Mouse (Mus musculus): Measurements from ENCODE around the gene 4933427D14Rik. TPM values are rescaled to one million over a fixed set of nuclear protein-coding genes. Genes with fewer than 3 reads are reported as not detected.

4933427D14Rik gene
- polyA plus RNA-seq (2016; fragmentation: Nextera tagmentation; extraction: Ambion mirVana) = 20.8 and 25.7 TPM in 2 replicates

DNA sequence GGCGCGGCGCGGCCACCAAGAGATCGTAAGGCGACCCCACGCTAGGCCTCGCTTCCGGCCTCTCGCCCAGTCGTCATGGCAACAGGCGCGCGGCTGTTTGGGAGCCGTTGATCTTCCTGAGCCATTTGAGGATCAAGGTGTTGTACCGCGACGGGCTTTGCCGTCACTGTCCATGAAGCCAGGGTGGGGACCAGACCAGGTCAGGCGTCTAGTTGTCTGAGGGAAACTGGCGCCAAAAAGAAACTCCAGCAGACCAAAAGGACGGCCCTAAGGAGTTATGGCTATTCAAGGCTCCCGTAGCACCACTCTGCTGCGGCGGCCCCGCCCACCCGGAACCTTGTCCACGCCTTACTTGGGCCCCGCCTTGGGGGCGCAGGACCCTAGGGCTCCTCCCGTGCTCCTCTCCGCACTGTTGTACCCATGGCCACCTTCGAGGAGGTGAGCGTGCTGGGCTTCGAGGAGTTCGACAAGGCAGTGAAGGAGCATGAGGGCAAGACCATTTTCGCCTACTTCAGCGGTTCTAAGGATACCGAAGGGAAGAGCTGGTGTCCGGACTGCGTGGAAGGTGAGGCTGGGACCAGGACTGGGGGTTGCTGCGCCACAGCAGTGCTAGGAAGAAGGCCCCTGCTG lies at the start of gene 4933427D14Rik, which contains the start of gene Txndc17:
4933427D14Rik (minus strand) TSS at position 256 of the 630 bp plus-strand sequence.
Txndc17 (plus strand) TSS at position 344 of the 630 bp plus-strand sequence.
- WGBS = under 1% methylated on average over 42 of the region's 42 CpGs
- ATAC-seq (ENCODE audit: low FRiP score) = peak; percentile 92
- peaks cover 42% of the 10 kb centered on the region for H3K4me1 ChIP-seq

DNA sequence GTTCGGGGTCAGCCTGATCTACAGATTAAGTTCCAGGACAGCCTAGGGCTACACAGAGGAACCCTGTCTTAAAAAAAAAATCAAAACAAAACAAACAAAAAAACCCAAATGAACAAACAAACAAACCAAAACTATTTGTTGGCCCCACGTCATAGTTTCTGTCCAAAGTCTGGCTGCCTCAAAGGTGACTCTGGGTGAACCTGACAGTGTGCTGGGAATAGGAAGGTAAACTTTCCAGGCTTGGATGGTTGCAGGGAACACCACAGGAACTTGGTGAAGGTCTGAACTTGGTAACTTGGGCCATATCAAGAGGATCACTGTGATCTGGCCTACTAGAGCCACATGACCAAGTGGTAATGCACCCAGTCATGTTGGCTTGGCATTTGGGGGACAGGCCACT lies 49.2 kb upstream of the 4933427D14Rik start:
- Histone ChIP-seq H3K4me2 (no peak overlapping the region), H3K27me3 (no peaks in the 10 kb centered on the region), H3K9me3 (no peaks in the 10 kb centered on the region), H3K27ac (no peak overlapping the region), H3K4me3 (replicated peaks) (no peak overlapping the region), H3K9ac (no peak overlapping the region), H3K36me3 (replicated peaks) (no peaks in the 10 kb centered on the region), H3K4me1 (no peaks in the 10 kb centered on the region)
- ATAC-seq (ENCODE audit: low FRiP score) = no peak
- WGBS = 83% methylated on average over 2 of the region's 2 CpGs

More for the DNA sequence above, at the start of gene 4933427D14Rik, which contains the start of gene Txndc17:
- Histone ChIP-seq H3K4me2 (peak within 1 kb of the TSS; percentile 94), H3K4me3 (replicated peaks) (peak within 1 kb of the TSS; percentile 87), H3K27ac (peak within 1 kb of the TSS; percentile 71), H3K9me3 (no peaks in the 10 kb centered on the region), H3K36me3 (replicated peaks) (peaks cover 28% of the 10 kb centered on the region), H3K9ac (peak within 1 kb of the TSS; percentile 88), H3K27me3 (no peaks in the 10 kb centered on the region)

DNA sequence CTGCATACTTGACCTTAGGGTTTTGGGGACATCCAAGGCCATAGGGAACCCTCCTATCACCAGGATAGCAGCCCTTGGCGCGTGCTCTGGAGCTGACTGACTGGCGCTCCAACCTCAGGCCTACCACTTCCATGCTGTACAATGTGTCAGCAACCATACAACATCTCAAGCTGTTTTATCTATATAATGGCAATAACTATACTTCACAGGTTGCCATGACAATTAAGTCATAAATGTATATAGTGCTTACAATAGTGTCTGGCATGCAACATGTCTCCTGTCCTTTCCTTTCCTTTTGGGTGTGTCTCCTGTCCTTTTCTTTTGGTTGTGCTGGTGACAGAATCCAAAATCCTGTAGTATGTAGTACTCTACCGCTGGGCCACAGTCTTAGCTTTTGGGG lies 48.4 kb upstream of the 4933427D14Rik start:
- 93% methylated on average over 4 of the region's 4 CpGs for WGBS

DNA sequence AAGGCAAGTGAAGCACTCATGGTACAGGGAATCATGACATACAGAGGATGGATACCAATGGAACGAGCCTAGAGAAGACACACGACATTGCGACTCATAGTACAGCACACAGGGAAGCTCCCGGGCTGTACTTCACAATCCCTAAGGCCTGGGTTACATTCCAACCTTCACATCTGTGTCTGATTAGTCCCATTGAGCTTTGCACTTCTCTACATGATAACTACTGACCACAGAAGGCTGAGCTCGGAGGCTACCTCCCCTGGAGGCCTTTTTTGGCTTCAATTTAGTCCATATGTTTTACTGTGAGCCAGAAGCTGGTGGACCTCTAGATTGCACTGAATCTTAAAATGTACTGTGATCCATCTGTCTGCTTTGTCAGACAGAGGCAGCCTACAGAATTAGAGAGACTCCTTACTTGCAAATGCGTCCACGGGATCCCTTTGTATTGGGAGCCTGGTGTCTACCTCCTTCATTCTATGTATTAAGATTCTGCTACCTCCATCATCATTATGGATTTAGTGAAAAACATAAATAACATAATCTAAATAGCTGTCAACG lies 38.0 kb upstream of the 4933427D14Rik start:
- no peak for ATAC-seq (ENCODE audit: low FRiP score)
- H3K4me3 ChIP-seq (replicated peaks) = no peak overlapping the region
- H3K4me1 ChIP-seq = no peaks in the 10 kb centered on the region
- 83% methylated on average over 8 of the region's 8 CpGs for WGBS
- peaks cover 8% of the 10 kb centered on the region; the same call in 1 of the 2 replicates for H3K27me3 ChIP-seq
- H3K9ac ChIP-seq = no peak overlapping the region
- H3K9me3 ChIP-seq = no peaks in the 10 kb centered on the region
- no peaks in the 10 kb centered on the region for H3K36me3 ChIP-seq (replicated peaks)
- no peak overlapping the region for H3K27ac ChIP-seq
- H3K4me2 ChIP-seq = no peak overlapping the region

More for the DNA sequence above, 48.4 kb upstream of the 4933427D14Rik start:
- no peak overlapping the region for H3K27ac ChIP-seq
- H3K4me2 ChIP-seq = no peak overlapping the region
- H3K4me1 ChIP-seq = no peaks in the 10 kb centered on the region
- H3K27me3 ChIP-seq = no peaks in the 10 kb centered on the region
- no peaks in the 10 kb centered on the region for H3K36me3 ChIP-seq (replicated peaks)
- no peaks in the 10 kb centered on the region for H3K9me3 ChIP-seq
- H3K9ac ChIP-seq = no peak overlapping the region
- no peak for ATAC-seq (ENCODE audit: low FRiP score)
- H3K4me3 ChIP-seq (replicated peaks) = no peak overlapping the region

DNA sequence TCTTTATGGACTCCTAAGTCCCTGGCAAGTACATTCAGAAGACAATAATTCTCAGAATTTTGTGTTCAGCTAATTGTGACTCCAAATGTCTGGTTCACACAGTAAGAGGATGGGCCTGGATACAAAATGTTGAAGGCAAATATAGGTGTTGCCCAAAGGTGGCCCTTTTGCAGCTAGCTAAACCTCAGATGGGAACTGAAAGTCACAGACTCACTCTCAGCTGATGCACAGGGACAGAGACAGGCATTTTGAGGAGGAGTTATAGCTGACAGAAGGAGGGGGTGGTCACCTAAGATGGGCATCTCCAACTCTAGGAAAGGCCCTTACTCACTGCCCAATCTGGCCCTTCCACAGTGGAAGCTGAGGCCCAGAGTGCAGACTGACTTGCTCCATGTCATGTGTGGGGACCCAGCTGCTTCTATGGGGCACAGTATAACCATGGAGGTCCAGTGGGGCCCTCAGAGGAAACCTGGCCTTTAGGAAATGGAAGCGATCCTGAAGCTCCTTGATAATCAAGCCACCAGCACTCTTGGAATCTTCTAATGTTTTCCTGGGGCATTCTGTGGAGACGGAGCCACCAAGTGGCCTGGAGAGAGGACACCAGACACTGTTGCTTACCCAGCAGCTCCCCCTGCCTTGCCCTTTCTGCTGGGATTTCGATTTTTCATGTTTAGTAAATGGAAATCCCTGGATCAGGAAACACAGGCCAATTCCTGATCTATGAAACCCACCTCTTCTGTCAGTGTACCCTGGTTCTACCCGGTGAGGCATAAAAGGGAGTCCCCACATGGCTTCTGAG lies 33.0 kb upstream of the 4933427D14Rik start:
- Histone ChIP-seq H3K27ac (no peak overlapping the region), H3K9me3 (no peaks in the 10 kb centered on the region), H3K27me3 (no peaks in the 10 kb centered on the region), H3K4me2 (no peak overlapping the region), H3K36me3 (replicated peaks) (no peaks in the 10 kb centered on the region), H3K9ac (no peak overlapping the region), H3K4me1 (no peaks in the 10 kb centered on the region), H3K4me3 (replicated peaks) (no peak overlapping the region)
- WGBS = 81% methylated on average over 4 of the region's 4 CpGs
- ATAC-seq (ENCODE audit: low FRiP score) = no peak

DNA sequence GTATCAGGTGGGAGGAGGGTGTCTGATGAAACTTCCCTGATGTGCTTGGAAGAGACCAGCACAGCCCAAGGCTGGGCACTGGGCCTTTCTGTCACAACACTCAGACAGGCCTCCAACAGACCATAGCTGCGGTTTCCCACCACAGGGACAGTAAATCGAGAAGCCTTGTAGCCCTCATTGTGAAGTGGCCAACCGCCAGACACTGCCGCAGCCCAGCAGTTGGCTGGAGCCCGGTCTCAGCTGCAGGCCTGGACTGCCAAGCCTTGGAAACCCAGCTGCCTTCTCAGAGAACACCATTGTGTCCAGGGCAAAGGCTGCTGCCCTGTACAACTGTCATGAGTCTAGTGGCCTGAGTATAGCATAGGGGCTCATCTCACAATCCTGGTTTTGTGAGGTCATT lies 26.8 kb upstream of the 4933427D14Rik start:
- H3K4me3 ChIP-seq (replicated peaks) = no peak overlapping the region
- no peaks in the 10 kb centered on the region for H3K4me1 ChIP-seq
- 74% methylated on average over 5 of the region's 5 CpGs for WGBS
- H3K36me3 ChIP-seq (replicated peaks) = no peaks in the 10 kb centered on the region
- no peak overlapping the region for H3K27ac ChIP-seq
- no peaks in the 10 kb centered on the region for H3K27me3 ChIP-seq
- no peaks in the 10 kb centered on the region for H3K9me3 ChIP-seq
- H3K4me2 ChIP-seq = no peak overlapping the region
- H3K9ac ChIP-seq = no peak overlapping the region
- ATAC-seq (ENCODE audit: low FRiP score) = no peak

DNA sequence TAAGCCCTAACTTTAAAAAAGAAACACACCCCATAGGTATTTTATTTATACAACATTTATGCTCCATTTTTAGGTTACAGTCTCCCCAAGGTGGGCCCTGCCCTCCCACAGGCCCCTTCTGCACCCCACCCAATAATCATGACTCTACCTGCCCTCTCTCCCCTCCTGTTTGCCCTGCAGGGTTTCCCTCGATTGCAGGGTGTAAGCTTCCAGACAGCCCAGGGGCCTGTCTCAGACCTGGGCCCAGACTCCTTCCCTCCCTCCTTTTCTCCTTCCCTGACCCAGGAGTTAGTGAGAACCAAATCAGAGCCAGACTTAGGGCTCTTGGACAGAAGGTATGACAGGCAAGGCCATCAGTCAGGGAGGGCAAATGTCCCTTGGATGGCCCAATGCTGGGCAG lies 25.7 kb upstream of the 4933427D14Rik start:
- no peak overlapping the region for H3K4me3 ChIP-seq (replicated peaks)
- no peaks in the 10 kb centered on the region for H3K9me3 ChIP-seq
- no peak for ATAC-seq (ENCODE audit: low FRiP score)
- H3K27ac ChIP-seq = no peak overlapping the region
- H3K27me3 ChIP-seq = peaks cover 6% of the 10 kb centered on the region; the same call in 1 of the 2 replicates
- H3K4me1 ChIP-seq = no peaks in the 10 kb centered on the region
- H3K36me3 ChIP-seq (replicated peaks) = no peaks in the 10 kb centered on the region
- no peak overlapping the region for H3K4me2 ChIP-seq
- WGBS = 62% methylated on average over 1 of the region's 1 CpGs
- no peak overlapping the region for H3K9ac ChIP-seq

DNA sequence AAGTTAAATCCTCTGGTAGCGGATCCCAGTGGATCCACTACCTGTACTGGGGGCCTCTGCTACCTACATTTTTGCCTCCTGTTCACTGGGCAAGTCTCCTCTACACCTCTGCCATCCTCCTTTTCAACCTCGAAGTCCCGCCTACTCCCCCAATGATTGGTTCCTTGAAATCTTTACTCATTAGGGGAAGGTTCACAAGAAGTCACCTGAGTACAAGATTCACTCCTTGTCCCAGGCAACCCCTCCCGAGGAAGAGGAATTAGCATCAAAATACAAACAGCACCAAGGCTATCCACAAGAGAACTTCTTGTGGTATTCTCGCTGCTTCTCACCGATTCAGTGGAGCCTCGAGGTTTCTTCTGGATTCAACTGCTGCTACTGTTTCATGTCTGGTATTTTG lies 24.8 kb upstream of the 4933427D14Rik start:
- no peak overlapping the region for H3K27ac ChIP-seq
- peaks cover 6% of the 10 kb centered on the region; the same call in 1 of the 2 replicates for H3K27me3 ChIP-seq
- no peak overlapping the region for H3K4me3 ChIP-seq (replicated peaks)
- H3K4me1 ChIP-seq = no peaks in the 10 kb centered on the region
- ATAC-seq (ENCODE audit: low FRiP score) = no peak
- no peak overlapping the region for H3K9ac ChIP-seq
- no peaks in the 10 kb centered on the region for H3K36me3 ChIP-seq (replicated peaks)
- 85% methylated on average over 7 of the region's 7 CpGs for WGBS
- no peak overlapping the region for H3K4me2 ChIP-seq
- no peaks in the 10 kb centered on the region for H3K9me3 ChIP-seq

DNA sequence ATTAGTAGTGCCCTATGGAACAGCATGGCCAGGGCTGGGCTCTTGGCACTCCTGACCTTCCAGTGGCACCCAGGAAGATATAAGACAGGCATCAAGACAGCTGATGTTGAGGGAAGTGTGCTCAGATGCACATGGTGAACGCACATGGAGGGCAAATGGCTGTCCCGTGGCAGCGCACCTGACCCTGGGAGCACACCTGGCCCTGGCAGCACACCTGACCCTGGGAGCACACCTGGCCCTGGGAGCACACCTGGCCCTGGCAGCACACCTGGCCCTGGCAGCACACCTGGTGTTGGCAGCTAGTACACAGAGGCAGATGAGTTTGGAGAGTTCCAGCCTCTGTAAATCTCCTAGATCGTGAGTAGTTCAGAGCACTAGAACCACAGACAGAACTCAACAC lies 21.3 kb upstream of the 4933427D14Rik start:
- no peak overlapping the region for H3K4me3 ChIP-seq (replicated peaks)
- 95% methylated on average over 4 of the region's 4 CpGs for WGBS
- no peak overlapping the region for H3K27ac ChIP-seq
- H3K36me3 ChIP-seq (replicated peaks) = no peaks in the 10 kb centered on the region
- peaks cover 12% of the 10 kb centered on the region for H3K4me1 ChIP-seq
- H3K27me3 ChIP-seq = peaks cover 6% of the 10 kb centered on the region; the same call in 1 of the 2 replicates
- no peak overlapping the region for H3K9ac ChIP-seq
- ATAC-seq (ENCODE audit: low FRiP score) = no peak
- H3K9me3 ChIP-seq = no peaks in the 10 kb centered on the region
- no peak overlapping the region for H3K4me2 ChIP-seq

DNA sequence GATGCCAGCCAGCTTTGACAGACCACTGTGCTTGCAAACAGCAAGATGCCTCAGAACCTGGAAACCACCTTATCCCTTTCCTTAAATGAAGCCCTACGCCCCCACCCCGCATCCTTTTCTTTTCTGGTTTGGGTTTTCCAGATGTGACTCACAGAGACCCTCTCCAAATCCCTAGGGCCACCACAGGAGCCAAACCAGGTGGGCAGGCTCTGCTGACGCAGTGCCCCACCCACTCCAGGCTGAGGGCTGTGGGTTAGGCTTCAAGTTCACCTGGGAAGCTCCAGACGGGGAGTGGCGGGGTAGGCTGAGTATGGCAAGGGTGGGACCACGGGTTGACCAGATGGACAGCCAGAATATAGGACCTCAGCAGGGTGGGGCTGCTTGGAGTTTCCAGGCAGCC lies 19.6 kb upstream of the 4933427D14Rik start:
- WGBS = 89% methylated on average over 6 of the region's 6 CpGs
- Histone ChIP-seq H3K4me1 (peaks cover 12% of the 10 kb centered on the region), H3K4me3 (replicated peaks) (no peak overlapping the region), H3K9me3 (no peaks in the 10 kb centered on the region), H3K9ac (no peak overlapping the region), H3K4me2 (no peak overlapping the region), H3K36me3 (replicated peaks) (no peaks in the 10 kb centered on the region), H3K27ac (no peak overlapping the region), H3K27me3 (peaks cover 6% of the 10 kb centered on the region; the same call in 1 of the 2 replicates)
- ATAC-seq (ENCODE audit: low FRiP score) = no peak

DNA sequence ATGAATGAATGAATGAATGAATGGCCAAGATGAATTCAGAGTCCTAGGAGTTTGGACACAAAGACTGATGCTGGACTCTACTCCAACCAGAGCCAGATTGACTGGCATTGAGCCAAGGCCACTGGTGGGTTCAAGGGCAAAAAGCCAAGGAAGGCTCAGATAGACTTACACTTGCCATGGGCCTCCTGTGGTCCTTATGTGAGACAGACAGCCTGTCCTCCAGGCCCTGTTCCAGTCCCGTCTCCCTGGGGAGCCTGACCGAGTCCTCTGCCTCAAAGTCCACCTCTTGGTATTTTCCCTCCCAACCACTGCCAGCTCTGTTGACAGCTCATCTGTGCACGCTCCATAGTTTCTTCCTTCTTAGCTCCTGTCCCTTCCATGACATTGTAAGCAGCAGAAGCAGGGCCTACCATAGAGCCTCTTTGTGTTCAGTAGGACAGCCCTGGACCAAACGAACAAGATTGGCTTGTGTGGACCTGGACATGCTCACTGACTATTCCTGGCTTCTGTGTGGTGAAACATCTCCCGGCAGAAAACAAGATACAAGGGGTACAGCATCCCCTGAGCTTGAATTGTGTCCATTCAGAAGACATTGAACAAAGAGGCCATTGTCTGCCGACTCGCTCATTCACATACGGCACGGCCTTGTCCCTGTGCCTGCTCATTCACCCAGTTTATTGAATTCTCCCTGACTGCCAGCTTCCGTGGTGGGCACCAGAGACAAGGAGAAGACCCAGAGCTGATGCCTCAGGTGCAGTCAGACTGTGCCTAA lies 18.9 kb upstream of the 4933427D14Rik start:
- H3K27me3 ChIP-seq = peaks cover 6% of the 10 kb centered on the region; the same call in 1 of the 2 replicates
- no peaks in the 10 kb centered on the region for H3K36me3 ChIP-seq (replicated peaks)
- no peaks in the 10 kb centered on the region for H3K9me3 ChIP-seq
- peaks cover 12% of the 10 kb centered on the region for H3K4me1 ChIP-seq
- no peak for ATAC-seq (ENCODE audit: low FRiP score)
- H3K27ac ChIP-seq = no peak overlapping the region
- no peak overlapping the region for H3K4me3 ChIP-seq (replicated peaks)
- H3K9ac ChIP-seq = no peak overlapping the region
- 46% methylated on average over 10 of the region's 10 CpGs for WGBS
- H3K4me2 ChIP-seq = no peak overlapping the region

DNA sequence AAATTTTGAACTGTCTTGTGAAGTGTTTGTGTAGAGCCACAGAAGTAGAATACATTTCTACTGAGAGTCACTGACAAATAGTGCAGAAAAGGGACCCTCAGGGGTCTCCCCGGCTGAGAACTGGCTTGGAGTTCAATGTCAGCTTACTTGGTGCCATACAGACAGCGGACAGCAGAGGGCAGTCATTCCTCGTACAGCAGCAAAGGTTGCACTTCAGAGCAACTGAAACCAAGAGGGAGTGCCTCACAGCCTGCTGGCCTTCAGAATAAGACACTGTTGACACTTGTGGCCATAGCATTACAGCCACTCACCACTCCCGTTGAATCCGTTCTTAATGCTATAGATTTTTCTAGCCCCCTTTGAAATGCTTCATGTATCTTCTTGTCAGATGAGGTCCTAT lies 17.6 kb upstream of the 4933427D14Rik start:
- Histone ChIP-seq H3K27ac (no peak overlapping the region), H3K4me1 (peaks cover 12% of the 10 kb centered on the region), H3K9me3 (no peaks in the 10 kb centered on the region), H3K4me3 (replicated peaks) (no peak overlapping the region), H3K36me3 (replicated peaks) (no peaks in the 10 kb centered on the region), H3K27me3 (peaks cover 6% of the 10 kb centered on the region; the same call in 1 of the 2 replicates), H3K4me2 (no peak overlapping the region), H3K9ac (no peak overlapping the region)
- ATAC-seq (ENCODE audit: low FRiP score) = peak; percentile 33; the same call in 1 of the 2 replicates
- 32% methylated on average over 5 of the region's 5 CpGs for WGBS

Measured in forebrain, embryonic 12.5 days (tissue).